Mouse (Mus musculus) c-Kit-positive CD71-positive TER-119-positive erythroid progenitor cells, embryonic 14.5 days (primary cell): Measurements from ENCODE around the gene Tspan15.

Experiments used
- DNase-seq: peaks from one replicate; pipeline ENCODE4 v3.0.0-alpha.2; 2013; ENCODE audit warnings: low spot score

Tspan15 gene

DNA sequence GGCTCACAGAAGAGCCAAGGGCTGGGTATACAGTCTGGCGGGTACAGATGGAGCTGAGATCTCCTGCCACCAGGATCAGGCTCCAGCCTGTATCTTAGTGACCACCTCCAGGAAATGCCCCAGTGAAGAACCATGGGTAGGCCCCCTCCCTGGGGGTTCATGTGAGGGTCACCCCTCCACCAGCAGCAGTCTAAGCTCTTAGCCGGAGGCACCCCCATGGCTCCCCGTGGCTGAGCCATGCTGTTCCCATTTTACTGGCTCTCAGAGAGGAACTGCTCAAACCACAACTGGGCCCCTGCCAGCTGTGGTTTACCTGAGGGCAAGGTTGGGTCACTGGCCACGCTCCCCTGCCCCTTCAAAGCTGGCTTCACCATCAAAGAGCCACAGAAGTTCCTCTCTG, 41.1 kb downstream of the Tspan15 start:
- DNase-seq: no peak

DNA sequence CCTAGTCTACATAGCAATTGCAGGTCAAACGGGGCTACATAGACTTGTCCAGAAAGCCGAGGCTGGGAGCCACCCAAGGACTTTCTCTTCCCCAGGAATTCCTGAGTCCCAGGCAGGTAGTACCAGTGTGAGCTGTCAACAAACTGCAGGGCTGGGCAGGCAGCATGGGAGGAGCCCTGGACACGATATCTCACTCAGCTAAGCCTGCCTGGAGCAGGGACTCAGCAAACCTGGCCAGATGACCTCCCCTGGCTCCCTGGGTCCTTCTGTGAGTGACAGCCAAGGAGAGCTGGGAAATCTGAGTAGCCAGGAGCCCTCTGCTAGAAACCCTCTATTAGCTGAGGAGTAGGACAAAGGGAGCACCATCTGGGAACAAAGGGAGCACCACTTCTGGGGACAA, 41.7 kb downstream of the Tspan15 start:
- no peak for DNase-seq

DNA sequence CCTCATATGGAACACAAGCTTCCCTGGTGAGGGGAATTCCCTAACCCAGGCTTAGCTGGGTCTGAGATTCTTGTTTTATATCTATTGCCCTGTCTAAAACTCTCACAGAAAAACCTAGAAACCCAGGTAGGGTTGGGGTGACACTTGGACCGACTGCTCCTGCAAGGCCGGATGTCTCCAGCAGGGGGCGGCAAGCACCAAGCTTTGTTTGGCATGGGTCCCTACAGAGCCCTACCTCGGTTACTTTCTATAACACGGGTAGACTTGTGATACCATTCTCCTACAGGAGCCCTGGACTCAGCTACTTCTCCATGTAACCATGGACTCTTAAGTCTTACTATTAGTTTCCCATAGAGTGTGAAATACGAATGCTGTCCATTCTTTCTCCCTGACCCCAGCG, 44.2 kb downstream of the Tspan15 start:
- DNase-seq: peak; percentile 75

DNA sequence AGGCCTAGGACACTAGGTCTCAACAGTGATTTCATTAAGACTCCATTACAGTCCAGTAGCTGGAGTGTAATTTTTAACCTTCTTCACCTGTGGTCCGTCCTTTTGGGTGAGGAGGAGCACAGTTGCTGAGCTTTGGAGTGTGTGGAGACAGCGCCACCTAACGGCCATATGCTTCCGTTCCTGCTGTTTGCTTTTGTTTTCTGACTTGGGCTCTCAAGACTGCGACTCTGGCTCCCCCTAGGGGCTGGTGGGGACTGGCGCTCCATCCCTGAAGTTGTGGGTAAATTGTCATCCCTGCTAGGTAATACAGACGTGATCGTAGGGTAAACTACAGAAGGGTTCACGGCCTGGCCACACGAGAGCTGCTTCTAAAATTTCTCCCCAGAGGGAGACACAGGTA, 48.0 kb downstream of the Tspan15 start:
- DNase-seq: peak; percentile 96

DNA sequence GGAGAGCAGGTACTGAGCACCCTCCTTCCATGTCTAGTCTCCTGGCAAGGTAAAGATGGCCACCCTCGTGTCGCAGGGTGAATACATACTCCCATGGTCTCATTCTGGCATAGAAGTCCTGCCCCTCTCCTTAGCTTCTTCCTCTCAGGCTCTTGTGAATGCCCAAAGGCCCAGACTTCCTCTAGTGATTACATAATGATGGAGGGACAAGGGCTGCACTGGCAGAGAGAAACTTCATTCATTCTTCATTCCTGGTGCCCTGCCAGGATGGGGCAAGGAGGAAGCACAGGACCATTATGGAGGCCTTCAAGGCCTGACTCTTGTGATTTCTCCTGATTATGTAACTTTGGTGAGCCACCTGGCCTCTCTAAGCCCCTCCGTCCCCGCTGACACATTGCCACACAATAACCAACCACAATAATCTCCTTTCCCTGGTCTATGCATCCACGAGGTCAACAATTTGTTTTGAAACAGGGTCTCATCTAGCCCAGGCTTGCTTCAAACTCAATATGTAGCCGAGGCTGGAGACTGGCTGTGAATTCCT, 48.5 kb downstream of the Tspan15 start:
- no peak for DNase-seq

DNA sequence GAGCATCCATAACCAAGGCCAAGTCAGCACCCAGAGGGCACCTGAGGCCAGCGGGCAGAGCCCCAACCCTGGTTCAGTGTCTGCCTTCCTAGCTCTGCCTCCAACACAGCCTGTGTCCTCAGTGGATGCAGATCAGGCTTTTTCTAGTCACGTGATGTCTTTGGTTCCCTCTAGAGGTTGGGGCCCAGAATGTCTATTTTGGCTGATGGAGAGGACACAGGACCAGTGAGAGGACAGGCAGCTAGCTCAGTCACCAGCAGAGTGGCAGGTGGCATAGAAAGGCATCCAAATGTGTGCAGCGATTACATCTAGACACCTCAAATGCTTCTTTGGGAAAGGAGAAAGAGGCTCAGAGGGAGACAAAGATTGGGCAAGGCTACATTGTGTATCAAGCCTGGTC, 49.4 kb downstream of the Tspan15 start:
- DNase-seq: no peak

DNA sequence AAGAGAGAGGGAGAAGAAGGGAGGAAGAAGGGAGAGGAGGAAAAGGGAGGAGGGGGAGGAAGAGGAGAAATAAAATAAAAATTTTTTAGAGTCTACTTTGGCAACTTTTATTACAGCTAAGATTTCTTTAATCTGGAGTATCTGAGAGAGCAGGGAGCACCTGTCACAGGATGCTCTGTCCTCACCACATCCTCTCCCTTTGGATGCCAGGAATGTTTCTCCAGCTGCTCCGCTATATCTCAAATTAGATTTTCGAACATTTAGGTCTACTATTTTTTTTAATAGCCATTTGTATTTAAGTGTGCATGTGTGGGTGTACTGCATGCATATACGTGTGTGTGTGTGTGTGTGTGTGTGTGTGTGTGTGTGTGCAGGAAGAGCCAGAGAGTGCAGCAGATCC, 51.1 kb downstream of the Tspan15 start:
- no peak for DNase-seq

DNA sequence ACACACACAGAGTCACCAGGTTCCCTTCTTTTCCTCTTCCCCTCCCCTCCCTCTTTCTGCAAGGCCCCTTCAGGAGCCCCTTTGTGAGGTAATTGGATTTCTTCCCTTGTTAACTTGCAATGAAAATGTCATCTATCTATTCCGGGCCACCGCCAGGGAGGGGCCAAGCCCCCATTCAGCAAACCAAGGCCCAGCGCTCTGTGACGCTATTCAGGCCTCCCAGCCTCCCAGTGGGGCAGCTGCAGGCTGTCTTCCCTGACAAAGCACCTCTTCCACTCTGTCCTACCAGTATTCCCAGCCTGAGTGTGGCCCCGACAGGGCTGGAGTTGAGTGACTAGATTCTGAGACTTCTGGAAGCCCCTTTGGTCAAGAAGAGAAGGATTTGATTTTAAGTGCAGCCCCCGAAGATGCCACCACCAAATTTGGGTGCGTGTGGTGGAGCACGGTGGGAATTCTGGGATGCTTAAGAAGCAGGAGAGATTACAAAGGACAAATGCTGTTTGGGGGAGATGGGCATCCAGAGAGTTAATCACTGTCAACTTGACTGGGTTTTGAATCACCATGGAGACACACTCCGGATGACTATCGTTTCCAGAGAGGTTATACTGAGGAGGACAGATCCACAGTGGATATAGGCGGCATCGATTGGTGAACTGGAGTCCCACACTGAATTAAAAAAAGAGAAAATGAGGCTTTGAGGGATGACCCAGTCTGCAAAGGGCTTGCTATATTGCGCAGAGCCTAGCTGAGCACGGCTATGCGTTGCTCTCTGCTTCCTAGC, 56.3 kb downstream of the Tspan15 start:
- DNase-seq: no peak

DNA sequence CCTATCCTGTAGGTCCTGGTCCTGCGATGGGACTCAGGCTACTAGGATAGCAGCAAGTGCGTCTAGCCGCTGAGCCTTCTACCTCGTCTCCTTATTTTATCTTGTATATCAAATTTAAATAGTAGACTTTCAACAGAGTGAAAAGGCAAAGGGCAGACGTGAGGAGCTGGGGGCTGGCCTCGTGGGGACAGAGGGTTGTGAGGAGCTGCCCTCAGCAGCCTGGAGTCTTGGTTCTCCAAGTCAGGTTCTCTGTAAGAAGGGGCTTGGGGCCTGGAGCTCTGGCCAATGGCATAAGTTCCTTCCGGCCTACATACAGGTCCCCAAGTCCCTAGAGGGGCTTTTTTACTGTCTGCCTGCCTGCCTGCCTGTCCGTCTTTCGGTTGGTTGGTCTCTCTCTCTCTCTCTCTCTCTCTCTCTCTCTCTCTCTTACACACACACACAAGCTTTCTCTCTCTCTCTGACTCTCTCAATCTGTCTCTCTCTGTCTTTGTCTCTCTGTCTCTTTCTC, 57.1 kb downstream of the Tspan15 start:
- DNase-seq: no peak

DNA sequence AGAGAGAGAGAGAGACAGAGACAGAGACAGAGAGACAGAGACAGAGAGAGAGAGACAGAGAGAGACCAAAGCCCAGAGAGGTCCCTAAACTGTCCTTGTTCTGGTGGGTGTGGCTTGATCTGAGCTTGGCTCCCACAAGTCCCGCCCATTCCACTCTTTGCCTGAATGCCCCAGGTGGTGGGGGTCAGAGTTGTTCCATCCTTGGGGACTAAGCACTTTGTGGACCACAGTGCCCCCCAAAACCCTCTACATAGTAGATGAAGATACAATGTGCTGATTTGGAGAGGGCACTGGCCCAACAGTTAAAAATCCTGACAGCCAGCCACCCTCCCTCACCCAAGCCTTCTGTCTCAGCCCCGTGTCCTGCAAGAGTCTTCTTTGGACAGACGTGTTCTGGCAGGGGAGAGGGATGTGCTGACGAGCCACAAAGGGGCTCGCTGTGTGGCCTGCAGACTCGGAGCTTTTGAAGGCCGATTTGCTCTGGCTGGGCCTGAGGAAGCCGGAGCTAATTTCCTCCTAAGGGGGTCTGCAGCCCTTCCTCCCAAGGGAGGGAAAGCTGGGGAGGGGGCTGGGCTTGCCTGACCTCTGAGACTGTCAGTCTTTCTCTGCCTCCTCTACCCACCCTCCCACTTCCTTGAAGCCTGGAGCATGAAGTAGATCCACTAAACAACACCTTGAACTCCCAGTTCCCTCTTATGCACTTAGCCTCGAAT, 58.1 kb downstream of the Tspan15 start:
- no peak for DNase-seq

DNA sequence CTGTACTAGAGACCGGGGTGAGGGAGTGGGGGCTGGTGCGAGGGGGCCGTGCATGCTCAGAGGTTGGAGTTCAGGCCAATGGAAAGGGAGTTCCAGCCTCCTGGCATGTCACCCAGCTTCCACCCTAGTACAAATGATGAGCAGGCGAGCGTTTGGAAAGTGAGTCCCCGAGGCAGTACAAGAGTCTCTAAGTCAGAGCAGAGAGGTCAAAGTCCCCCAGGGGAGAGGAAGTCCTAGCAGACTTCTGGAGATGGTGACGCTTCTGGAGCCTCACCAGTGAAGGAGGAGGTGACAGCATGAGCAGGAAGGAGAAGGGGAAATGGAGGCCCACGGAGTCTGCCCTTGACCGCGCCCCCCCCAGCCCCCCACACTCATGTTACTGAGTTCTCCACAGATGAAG, 68.6 kb downstream of the Tspan15 start:
- no peak for DNase-seq

DNA sequence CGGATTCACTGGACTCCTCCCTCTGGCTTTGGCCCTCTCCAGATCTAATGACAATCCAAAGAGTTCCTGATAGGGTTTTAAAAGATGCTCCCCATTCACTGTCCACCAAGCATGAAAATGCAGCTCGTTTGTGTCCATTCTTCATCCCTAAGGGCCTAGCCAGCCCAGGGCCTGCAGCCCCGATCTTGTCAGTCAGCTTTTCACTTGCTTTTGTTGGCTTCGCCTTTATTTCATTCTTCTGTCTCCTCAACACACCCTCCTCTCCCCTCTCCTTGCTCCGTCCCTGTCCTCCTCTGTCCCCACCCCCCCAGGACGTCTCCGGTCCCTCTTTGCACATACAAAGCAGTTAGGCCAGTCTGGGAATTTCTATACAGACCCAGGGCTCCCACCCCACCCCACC, 81.1 kb downstream of the Tspan15 start:
- no peak for DNase-seq

DNA sequence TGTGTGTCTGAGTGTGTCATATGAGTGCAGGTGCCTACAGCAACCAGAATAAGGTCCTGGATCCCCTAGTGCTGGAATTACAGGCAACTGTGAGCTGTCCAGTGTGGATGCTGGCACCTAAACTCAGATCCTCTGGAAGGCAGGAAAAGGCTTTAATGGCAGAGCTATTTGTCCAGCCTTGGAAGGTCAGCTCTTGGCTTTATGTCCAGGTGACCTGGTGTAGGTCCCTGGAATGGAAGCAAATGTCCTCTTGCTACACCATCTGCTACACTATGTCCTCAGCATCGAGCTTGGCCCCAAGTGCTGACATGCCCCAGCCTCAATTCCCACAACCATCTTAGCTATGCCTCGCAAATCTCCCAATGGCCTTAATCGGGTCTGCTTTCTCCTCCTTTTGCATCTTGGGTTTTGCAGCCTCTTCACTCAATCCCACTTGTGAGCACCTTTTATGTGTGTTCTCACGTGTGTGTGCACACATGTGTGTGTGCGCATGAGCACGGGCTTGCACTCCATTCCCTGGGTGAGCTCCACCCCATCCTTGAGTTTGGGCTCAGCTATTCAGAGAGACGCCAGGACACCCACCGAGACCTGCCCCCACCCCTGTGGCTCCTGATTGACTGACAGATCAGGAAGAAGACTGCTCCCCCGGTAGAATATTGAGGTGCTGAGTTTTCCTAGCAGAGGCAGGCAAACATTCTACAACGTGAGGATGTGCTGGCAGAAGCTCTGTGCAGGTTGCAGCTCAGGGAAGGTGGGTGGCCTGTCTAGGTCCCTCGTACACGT, 83.4 kb downstream of the Tspan15 start:
- DNase-seq: no peak

DNA sequence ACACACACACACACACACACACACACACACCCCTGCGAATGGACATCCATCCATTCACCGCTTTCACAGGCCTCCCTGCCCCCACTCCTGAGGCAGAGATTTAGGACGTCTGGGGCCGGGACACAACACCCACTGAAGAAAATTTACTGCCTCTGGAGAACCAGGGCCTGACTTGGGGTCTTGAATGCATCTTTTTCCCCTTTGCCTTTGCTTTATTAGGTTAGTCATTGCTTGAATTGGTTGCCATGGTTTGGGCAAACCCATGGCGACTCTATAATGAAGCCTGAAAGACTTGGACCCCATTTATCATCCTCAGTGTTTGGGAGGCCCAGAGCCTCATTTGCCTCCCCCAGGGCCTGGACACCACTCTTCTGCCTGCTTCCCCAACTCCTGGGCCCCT, 85.1 kb downstream of the Tspan15 start:
- no peak for DNase-seq

DNA sequence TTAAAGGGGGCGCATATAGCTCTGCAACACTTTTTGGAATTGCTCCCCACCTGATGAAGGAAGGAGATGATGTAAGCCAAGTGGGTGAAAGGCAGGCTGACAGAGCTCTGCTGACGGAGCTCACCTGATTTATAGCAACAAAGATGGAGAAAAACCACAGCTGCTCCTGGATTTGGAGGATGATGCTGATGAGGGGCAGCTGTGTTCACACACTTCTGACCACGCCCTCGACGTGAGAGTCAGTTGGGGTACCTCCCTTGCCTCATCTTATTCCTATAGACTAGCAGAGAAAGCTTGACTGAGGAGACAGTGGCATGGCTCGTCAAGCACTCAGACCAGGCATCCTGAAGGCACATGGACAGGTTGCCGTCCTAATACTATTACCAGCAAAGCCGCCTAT, 87.2 kb downstream of the Tspan15 start, which contains the start of gene Fam241b:
TSS of gene Fam241b (minus strand) at position 101 of the 400 bp plus-strand sequence.
- DNase-seq: no peak

DNA sequence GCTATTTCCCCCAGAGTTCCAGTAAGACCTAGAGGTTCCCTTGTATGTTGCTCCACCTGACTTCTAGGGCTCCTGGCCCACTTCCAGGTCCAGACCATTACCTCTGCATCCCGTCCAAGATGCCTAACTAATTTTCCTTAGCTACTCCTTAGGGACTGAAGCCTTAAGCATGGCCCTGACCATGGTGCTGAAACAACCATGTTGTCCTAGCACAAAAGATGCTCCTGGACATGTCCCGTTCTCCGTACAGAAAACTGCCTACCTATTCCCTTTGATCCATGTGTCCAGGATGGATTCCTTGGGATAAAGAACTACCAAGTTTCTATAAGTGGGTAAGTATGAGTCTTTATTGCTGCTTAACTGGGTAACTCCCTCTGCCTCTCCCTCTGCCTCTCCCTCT, 93.0 kb downstream of the Tspan15 start:
- no peak for DNase-seq

DNA sequence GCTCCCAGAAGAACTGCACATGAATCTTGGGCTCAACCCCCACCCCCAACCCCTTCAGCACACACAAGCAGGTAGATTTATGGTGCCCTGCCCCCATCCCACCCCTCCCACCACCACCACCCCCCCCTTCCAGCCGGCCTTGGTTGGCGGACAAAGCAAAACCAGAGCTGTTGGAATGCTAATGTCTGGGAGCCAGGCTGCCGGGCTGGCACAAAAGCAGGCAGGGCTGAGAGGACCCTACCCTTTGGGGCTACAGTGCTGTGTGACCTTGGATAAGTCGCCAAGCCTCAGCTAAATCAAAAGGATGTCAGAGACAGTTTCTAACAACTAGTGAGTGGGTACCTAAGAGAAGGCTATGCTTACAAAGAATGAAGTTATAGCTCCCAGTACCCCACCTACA, 93.9 kb downstream of the Tspan15 start:
- DNase-seq: no peak

DNA sequence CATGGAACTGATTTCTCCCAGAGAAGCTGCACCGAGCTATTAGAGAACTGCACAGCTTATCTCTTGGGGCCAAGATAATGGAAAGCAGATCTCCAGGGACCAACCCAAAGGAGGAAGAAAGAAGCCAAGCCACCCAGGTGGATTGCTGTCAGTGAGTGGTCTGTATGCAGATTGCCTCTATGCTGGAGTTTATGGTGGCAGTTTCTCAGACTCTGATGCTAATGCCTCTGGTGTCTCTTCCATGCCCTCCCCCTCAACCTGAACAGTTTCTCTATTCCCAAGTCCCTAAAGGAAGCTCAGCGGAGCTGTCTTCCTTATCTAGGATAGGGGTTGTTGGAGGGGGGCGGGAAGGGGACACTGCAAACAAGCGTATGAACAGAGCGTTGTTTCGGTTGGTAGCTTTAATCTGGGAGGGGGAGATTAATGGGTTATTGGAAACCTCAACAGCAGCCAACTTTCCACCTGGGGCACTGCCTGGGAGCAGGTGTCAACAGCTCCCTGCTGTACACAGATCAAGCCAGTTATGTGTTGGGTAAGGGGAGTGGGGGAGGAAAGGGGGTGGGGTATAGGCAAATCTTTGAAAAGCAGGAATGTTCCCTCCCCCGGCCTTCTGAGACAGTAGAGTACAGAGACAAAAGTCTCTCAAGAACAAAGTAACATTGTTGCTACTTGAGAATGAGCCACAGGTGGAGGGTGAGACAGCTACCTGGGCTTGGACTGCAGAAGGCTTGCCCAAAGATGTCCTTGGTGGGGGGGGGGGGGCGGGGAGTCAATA, 95.2 kb downstream of the Tspan15 start:
- no peak for DNase-seq
